Mouse (Mus musculus) adrenal gland, postnatal 25 days (tissue): Measurements from ENCODE around the gene Zfp541. TPM values are rescaled to one million over a fixed set of nuclear protein-coding genes. Genes with fewer than 3 reads are reported as not detected.

Experiments
- DNase-seq: peaks from one replicate; pipeline ENCODE4 v3.0.0; 2021; ENCODE audit warnings: mixed read lengths
- long read RNA-seq: library from polyadenylated mRNA; stranded (forward); transcript quantifications from one replicate; pipeline ENCODE4 v2.0.0, GENCODE M21; 2021
- total RNA-seq: library from RNA; stranded (reverse); gene quantifications from 2 replicates; pipeline ENCODE4 v1.2.3, GENCODE M21; 2021

Zfp541 gene
- 0.21 TPM in 1 of 2 replicates, not detected in the other for total RNA-seq
- long read RNA-seq, result 0 reads

DNA sequence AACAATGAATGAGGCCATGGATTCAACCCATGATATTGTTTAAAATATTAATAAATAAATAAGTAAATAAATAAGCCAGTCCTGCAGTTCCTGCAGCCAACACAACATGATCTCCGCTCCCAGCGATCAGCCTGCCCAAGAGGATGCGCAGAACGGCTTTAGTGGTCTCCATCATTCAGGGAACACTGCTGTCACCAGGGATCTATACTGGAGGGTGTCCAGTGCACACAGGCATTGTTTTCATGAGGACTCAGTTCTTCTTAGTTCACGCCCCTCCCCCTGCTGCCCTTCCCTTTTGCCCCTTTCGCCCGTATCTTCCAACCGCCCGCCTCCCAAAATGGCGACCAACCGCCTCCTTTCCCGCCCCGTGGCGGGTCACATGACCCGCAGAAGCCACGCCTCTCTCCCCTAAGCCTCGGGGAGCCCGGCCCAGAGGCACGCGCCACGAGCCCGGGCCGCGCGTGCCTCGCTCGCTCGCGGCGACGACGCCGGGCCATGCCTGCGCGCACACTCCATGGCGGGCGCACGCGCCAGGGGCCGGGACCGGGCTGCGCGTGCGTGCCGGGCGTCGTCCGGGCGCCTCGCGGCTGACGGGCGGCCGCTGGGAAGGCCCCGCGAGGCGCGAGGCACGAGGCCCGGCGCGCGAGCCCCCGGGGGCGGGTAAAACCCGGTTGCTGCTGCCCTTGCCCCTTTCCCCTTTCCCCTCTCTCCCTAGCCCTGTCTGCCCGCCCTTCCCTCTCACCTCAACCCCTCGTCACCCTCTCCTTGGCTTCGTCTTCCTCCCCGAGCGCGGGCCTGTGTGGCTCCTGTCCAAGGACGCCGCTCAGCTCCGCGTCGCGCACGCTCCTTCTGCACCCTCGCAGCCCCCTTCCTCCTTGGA, at the start of gene Zfp541:
Gene Zfp541 (plus strand): TSS at position 596 of the 880 bp plus-strand sequence.
- no peak for DNase-seq

- DNase-seq, result peak; percentile 22
Measured at GRCm38 (mm10) chr7:16012576-16013263, 48.9 kb upstream of the Zfp541 start.

GRCm38 (mm10) chr7:16013722-16014275, 47.8 kb upstream of the Zfp541 start:
- DNase-seq, result no peak

DNA sequence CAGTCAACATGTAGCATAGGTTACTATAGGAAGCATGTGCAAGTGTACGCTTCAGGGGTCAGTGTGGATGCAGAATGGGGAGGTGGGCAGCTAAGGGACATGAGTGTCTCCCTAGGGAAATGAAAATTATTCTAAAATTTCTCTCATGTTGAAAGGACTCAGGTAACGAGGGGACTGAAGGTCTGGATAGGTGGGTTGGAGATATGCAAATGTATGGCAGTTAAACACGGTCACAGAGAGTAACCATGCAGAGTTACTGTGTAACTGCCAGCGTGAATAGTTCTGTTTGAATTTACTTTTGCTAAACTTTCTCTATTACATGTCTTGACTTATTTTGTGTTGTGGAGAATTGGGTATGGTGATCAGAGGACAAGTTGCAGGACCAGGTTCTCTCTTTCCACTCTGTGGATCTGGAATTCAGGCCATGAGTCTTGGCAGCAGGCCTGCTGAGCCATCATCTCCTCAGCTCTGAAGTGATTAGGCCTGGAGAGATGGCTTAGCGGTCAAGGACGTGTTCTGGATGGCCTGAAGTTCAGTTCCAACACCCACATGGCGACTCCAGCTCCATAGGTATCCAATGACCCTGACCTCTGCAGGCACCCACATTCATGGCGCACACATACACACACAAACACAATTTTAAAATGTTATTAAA, 47.0 kb upstream of the Zfp541 start:
- DNase-seq, result peak; percentile 75

DNA sequence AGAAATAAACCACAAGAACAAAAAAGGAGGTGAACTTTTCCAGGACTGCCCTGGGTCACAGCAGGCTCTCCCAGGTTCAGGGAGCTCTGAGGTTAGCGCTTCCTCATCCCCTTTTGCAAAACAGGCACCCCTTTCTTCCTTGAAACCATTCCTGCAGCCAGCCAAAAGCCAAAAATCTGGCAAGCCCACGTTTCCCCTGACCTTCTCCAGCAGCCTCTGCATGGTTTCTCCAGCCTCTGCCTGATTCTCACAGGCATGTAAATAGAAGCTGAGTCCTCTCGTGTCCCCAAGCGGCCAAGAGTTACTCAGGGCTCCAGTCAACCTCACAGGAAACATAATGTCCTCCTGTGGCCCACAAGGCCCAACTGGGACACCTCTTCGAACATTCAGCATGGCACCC, 46.2 kb upstream of the Zfp541 start:
- DNase-seq, result no peak

DNA sequence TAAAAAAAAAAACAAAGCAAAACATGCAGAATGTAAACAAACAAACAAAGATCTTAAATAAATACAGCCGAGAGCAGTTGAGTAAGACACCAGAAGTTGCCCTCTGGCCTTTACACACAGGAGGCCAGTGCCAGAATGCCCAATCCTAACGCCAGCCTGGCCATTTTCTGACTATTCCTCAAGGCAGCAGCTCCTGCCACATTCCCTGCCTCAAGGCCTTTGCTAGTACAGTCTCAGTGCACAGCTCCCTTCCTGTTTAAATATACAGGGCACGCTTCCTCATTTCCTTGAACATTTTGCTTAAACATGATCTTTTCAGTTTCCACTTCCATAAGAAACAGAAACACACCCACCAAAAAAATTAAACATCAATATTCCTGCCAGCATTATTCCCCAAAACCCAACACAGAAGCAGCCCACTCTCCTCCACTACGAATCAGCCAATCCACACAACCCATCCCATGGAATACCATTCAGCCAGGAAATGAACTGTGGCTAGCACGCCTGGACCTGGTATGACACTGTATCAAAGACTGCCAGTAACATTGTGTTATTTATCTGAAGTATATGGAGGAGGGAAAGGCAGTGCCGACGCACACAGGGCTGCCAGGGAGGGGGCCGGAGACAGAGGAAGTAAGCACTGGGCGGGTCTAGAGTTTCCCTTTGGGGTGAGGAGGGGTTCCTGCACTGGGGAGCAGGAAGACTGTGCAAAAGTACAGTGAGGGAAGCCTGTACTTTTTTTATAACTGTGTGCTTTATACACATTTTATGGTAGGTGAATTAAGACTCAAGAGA, 43.4 kb upstream of the Zfp541 start:
- no peak for DNase-seq

- no peak for DNase-seq
Measured at GRCm38 (mm10) chr7:16019256-16020094, 42.1 kb upstream of the Zfp541 start.

DNA sequence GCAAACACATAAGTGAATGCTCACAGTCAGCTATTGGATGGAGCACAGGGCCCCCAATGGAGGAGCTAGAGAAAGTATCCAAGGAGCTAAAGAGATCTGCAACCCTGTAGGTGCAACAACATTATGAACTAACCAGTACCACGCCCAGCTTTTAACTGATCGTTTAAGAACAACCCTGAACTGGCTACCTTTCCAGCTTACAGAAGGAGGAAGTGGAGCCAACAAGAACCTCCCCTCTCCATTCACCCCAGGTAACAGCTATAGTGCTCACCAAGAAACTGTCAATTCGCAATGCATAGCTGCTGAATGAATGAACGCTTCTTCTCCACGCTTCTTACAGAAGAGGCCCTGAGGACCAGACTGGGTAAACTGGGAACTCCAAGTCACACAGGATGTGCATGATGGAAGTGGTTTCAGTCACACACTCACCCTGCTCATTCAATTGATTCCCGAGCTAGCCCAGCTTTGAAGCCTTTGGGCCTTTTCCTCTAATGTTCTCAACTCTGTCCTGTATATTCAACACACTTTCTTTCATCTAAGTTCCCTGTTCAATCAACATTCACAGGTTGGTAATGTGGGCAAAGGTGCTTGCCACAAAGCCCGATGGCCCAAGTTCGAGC, 36.9 kb upstream of the Zfp541 start:
- DNase-seq, result no peak

- no peak for DNase-seq
Measured at GRCm38 (mm10) chr7:16028102-16028927, 33.3 kb upstream of the Zfp541 start.

- DNase-seq, result no peak
Measured at GRCm38 (mm10) chr7:16031072-16031471, 30.5 kb upstream of the Zfp541 start.

GRCm38 (mm10) chr7:16033059-16033458, 28.6 kb upstream of the Zfp541 start:
- DNase-seq, result no peak

- no peak for DNase-seq
Measured at GRCm38 (mm10) chr7:16033580-16034461, 27.8 kb upstream of the Zfp541 start.

DNA sequence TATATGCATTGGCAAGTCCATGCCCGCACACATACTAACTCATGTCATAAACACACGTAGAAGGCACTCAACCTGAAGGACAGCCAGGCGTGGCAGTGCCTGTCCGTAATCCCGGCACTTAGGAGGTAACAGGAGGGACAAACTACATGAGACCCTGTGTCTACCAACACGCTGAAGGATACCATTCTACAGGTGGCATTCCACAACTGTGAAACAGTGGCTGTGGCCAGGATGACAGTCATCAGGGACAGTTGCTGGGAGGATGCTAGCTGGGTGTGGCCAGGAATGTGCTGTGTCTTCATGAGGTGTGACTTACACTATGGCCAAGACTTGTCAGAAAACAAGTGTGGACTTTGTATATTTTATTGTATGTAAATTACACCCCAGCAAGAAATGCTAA, 24.6 kb upstream of the Zfp541 start:
- no peak for DNase-seq

GRCm38 (mm10) chr7:16039363-16039762, 22.3 kb upstream of the Zfp541 start:
- DNase-seq, result peak; percentile 35

- DNase-seq, result no peak
Measured at GRCm38 (mm10) chr7:16041208-16041607, 20.4 kb upstream of the Zfp541 start.

- no peak for DNase-seq
Measured at GRCm38 (mm10) chr7:16042850-16043775, 18.5 kb upstream of the Zfp541 start.

DNA sequence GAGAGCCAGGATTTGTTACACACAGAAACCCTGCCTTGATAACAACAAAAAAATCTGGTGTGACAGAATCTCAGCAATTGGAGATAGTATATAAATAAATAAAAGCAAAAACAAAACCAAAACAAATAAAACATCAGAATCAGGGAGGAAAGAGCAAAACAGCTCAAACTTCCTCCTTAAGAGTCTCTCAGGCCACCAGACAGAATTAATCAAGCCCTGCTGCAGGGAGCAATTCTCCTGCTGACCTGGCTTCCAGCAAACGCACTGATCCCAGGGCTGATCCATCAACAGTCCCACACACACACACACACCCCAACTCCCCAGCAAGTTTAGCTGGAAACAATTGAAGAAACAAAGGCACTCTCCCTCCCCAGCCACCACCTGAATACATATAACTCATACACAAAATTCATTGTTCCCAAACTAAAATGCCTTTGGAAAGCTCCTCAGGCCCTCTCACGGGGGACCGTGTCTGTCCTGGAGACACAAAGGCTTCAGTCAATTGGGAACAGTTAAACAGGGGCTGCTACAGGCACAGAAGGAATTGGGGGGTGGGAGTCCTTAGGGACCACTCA, 17.7 kb upstream of the Zfp541 start:
- no peak for DNase-seq
